Mouse (Mus musculus) ES-E14 (cell line): ENCODE results near the gene Dpf3. TPM values are rescaled to one million over a fixed set of nuclear protein-coding genes. Genes with fewer than 3 reads are reported as not detected.

ENCODE experiments used
- DNase-seq: peaks from one replicate; pipeline ENCODE4 v3.0.0-alpha.2; 2013; ENCODE audit warnings: low read depth, low spot score
- H3K27ac ChIP-seq: 2 replicates; pipeline ENCODE4 v1.5.1; 2012; ENCODE audit warnings: low read depth, mild to moderate bottlenecking, low read length, moderate library complexity, mixed read lengths; ENCODE audit not compliant: poor library complexity, insufficient read depth, severe bottlenecking
- H3K36me3 ChIP-seq: 2 replicates; pipeline ENCODE4 v1.6.1; 2012; ENCODE audit warnings: mild to moderate bottlenecking, low read length, moderate library complexity, mixed read lengths; ENCODE audit not compliant: control insufficient read depth, poor library complexity, insufficient read depth, severe bottlenecking
- H3K4me1 ChIP-seq, 2 experiments: fragments of 150-350 bp in 1 of 2; sonication (generic) in 1 of 2; 2 replicates each; pipeline ENCODE4 v1.6.1; 2012; ENCODE audit warnings: low read length in 2 of 2, mild to moderate bottlenecking in 1 of 2, mixed read lengths in 1 of 2; ENCODE audit not compliant: control insufficient read depth in 2 of 2, insufficient read depth in 2 of 2, poor library complexity in 1 of 2
- H3K4me3 ChIP-seq, 2 experiments: fragments of 150-350 bp in 1 of 2; sonication (generic) in 1 of 2; 2 replicates each; pipeline ENCODE4 v1.5.1; 2012; ENCODE audit warnings: low read length in 2 of 2, low read depth in 1 of 2, mild to moderate bottlenecking in 1 of 2, mixed read lengths in 1 of 2; ENCODE audit not compliant: insufficient read depth in 1 of 2, poor library complexity in 1 of 2, severe bottlenecking in 1 of 2
- H3K9ac ChIP-seq: 2 replicates; pipeline ENCODE4 v1.6.1; 2012; ENCODE audit warnings: low read depth, mild to moderate bottlenecking, low read length, mixed read lengths; ENCODE audit not compliant: poor library complexity, insufficient read depth, severe bottlenecking
- H3K9me3 ChIP-seq: fragments of 150-350 bp; sonication (generic); 2 replicates; pipeline ENCODE4 v1.6.1; 2012; ENCODE audit warnings: low read depth, mild to moderate bottlenecking, low read length; ENCODE audit not compliant: control insufficient read depth, insufficient read depth
- CHD2 ChIP-seq: IDR thresholded peaks from 2 replicates; pipeline ENCODE4 v1.6.1; 2014; ENCODE audit warnings: mild to moderate bottlenecking, low read depth, low read length, inconsistent platforms
- HCFC1 ChIP-seq: IDR thresholded peaks from 2 replicates; pipeline ENCODE4 v1.6.1; 2012; ENCODE audit warnings: low read length, inconsistent platforms, borderline replicate concordance; ENCODE audit not compliant: insufficient read depth
- MAFK ChIP-seq: IDR thresholded peaks from 2 replicates; pipeline ENCODE4 v1.6.1; 2014; ENCODE audit warnings: mild to moderate bottlenecking, low read depth, low read length, inconsistent platforms; ENCODE audit not compliant: insufficient read depth
- ZC3H11A ChIP-seq: IDR thresholded peaks from 2 replicates; pipeline ENCODE4 v1.6.1; 2012; ENCODE audit warnings: low read depth, mild to moderate bottlenecking, inconsistent platforms, low read length, borderline replicate concordance
- ZNF384 ChIP-seq: IDR thresholded peaks from 2 replicates; pipeline ENCODE4 v1.6.1; 2012; ENCODE audit warnings: low read depth, low read length, inconsistent platforms
- in situ Hi-C, 2 experiments: fragments of 600-800 bp; cut with MboI; formaldehyde crosslinking; loops; one replicate each; pipeline ENCODE4 v1.15.1; 2025; ENCODE audit warnings: low sequenced_read_pairs in 2 of 2, inconsistent platforms in 1 of 2; ENCODE audit not compliant: unreplicated experiment in 2 of 2
- total RNA-seq: library from RNA; depleted of rRNA; stranded (reverse); fragments of 300-350 nt; gene quantifications from 2 replicates; pipeline ENCODE4 v1.2.3, GENCODE M21; 2012

Gene Dpf3
- total RNA-seq, 1 experiment = 1.4 TPM

GRCm38 (mm10) chr12:83302320-83303153, 185.0 kb downstream of the Dpf3 start:
- H3K4me3 ChIP-seq = no peak overlapping the region
- H3K36me3 ChIP-seq = no peaks in the 10 kb centered on the region
- TF ChIP-seq CHD2 (no peak), ZC3H11A (no peak), ZNF384 (no peak), MAFK (no peak), HCFC1 (no peak)
- no peak for DNase-seq
- no peaks in the 10 kb centered on the region for H3K9me3 ChIP-seq
- H3K4me1 ChIP-seq = peaks cover 0 to 4% of the 10 kb centered on the region in 2 experiments; a peak in 2 of 4 replicates
- H3K9ac ChIP-seq = no peak overlapping the region
- in situ Hi-C loops = no loop called here
- H3K27ac ChIP-seq = no peak overlapping the region

- H3K9me3 ChIP-seq = no peaks in the 10 kb centered on the region
- in situ Hi-C loops = no loop called here
- H3K4me1 ChIP-seq = peaks cover 0 to 4% of the 10 kb centered on the region in 2 experiments; a peak in 2 of 4 replicates
- TF ChIP-seq HCFC1 (no peak), ZC3H11A (no peak), CHD2 (no peak), ZNF384 (no peak), MAFK (no peak)
- no peak for DNase-seq
- H3K27ac ChIP-seq = no peak overlapping the region
- no peak overlapping the region for H3K9ac ChIP-seq
- no peak overlapping the region for H3K4me3 ChIP-seq
- H3K36me3 ChIP-seq = no peaks in the 10 kb centered on the region
Observed at GRCm38 (mm10) chr12:83301616-83302319, 185.7 kb downstream of the Dpf3 start.

GRCm38 (mm10) chr12:83298358-83298757, 189.2 kb downstream of the Dpf3 start:
- Histone ChIP-seq H3K9ac (no peak overlapping the region), H3K4me3 (no peak overlapping the region), H3K36me3 (no peaks in the 10 kb centered on the region), H3K4me1 (no peaks in the 10 kb centered on the region; a peak in 1 of 4 replicates), H3K27ac (no peak overlapping the region), H3K9me3 (no peaks in the 10 kb centered on the region)
- in situ Hi-C loops = no loop called here
- DNase-seq = no peak
- TF ChIP-seq ZC3H11A (no peak), ZNF384 (no peak), HCFC1 (no peak), CHD2 (no peak), MAFK (no peak)

GRCm38 (mm10) chr12:83295031-83295430, 192.5 kb downstream of the Dpf3 start:
- no peak for TF ChIP-seq CHD2
- no peak for TF ChIP-seq ZNF384
- Histone ChIP-seq H3K9ac (no peak overlapping the region), H3K4me3 (no peak overlapping the region), H3K36me3 (no peaks in the 10 kb centered on the region), H3K27ac (no peak overlapping the region), H3K4me1 (no peaks in the 10 kb centered on the region), H3K9me3 (no peaks in the 10 kb centered on the region)
- no peak for DNase-seq
- in situ Hi-C loops = no loop called here
